Mouse (Mus musculus): ENCODE measurements at regions not wholly inside any gene's neighbourhood (a gene's known extent, or its start where the extent isn't known, plus 50 kb on each side); places are given as distances from the start of the nearest gene placed in this dataset.
"Not testable (repeated sequence)": the region's sequence is repeated elsewhere in the genome, so short reads cannot be mapped to it uniquely, and the experiment has no call there.

DNA sequence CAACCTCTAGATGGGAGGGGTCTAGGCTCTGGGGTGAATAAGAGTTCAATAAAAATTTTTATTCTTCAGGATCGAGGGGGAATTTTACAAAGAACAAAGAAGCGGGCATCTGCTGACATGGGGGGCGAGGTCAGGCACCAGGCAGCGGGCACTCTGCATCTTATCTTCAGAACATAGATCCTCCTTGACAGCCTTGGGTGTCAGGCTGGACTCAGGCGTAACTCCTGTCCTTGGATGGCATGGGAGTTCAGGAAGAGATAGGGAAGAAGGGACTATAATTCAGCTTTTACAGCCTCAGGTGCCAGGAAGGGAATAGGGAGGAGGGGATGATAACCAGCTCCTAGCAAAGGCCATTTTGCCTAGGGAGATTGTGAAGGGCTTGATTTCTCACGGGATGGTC lies 753.1 kb downstream of the Gm10330 start:
- ATAC-seq (ENCODE audit: low FRiP score); H3K27me3 ChIP-seq (ENCODE audit: insufficient read depth, low read length); H3K27ac ChIP-seq (ENCODE audit: low read depth, low read length); H3K9me3 ChIP-seq (ENCODE audit: low read length); H3K4me1 ChIP-seq (ENCODE audit: insufficient read depth, low read length); H3K36me3 ChIP-seq (ENCODE audit: insufficient read depth, low read length); H3K4me2 ChIP-seq (ENCODE audit: low read depth, low read length, poor library complexity, severe bottlenecking); DNase-seq (ENCODE audit: low spot score); H3K9ac ChIP-seq (replicated peaks; ENCODE audit: low read length, poor library complexity, severe bottlenecking); H3K4me3 ChIP-seq (ENCODE audit: low read depth, low read length): not testable (repeated sequence)
- WGBS, result 81% methylated on average over 6 of the region's 6 CpGs

DNA sequence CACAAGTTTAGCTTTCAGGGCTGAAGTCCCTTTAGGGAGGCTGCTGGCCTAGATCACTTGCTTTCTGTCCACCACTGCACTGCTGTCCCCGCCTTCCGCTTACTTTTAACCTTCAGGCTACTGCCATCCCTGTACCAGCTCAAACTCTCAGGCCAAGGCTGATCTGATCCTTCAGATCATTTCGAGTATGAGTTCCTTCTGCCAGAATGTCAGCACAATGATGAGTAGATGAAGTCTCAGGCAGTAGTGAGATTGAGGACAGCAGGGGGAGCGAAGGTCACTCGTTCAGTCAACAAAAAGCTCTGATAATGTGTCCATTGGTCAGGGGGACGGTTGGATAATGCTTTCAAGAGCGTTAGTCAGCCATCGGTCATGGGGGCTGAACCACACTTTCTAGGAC lies 756.5 kb downstream of the Gm10330 start:
- not testable (repeated sequence) for H3K4me1 ChIP-seq (ENCODE audit: insufficient read depth, low read length); H3K36me3 ChIP-seq (ENCODE audit: insufficient read depth, low read length); ATAC-seq (ENCODE audit: low FRiP score); H3K4me3 ChIP-seq (ENCODE audit: low read depth, low read length); H3K9me3 ChIP-seq (ENCODE audit: low read length); H3K9ac ChIP-seq (replicated peaks; ENCODE audit: low read length, poor library complexity, severe bottlenecking); H3K27ac ChIP-seq (ENCODE audit: low read depth, low read length); H3K27me3 ChIP-seq (ENCODE audit: insufficient read depth, low read length); H3K4me2 ChIP-seq (ENCODE audit: low read depth, low read length, poor library complexity, severe bottlenecking); DNase-seq (ENCODE audit: low spot score)
- 92% methylated on average over 6 of the region's 8 CpGs for WGBS

DNA sequence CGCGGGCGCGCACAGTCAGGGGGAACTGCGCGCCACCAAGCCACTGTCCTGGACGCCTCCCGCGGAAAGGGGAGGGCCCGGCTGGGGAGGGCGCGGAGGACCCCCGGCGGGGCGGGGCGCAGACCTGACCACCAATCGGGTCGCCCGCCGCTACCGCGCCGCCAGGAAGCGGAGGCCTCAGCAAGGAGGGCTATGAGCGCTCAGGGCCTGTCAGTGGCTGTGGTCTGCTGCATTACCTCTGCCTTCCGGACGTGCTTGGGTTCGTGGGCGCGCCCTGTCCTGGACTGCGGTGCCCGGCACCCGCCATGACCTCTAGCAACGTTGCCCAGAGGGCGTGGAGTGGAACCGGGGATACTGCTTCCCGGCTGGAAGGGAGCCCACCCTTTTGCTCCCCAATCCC lies 769.9 kb downstream of the Gm10330 start:
- H3K27ac ChIP-seq (ENCODE audit: low read depth, low read length); ATAC-seq (ENCODE audit: low FRiP score); H3K27me3 ChIP-seq (ENCODE audit: insufficient read depth, low read length); H3K4me1 ChIP-seq (ENCODE audit: insufficient read depth, low read length); H3K9me3 ChIP-seq (ENCODE audit: low read length); H3K36me3 ChIP-seq (ENCODE audit: insufficient read depth, low read length); H3K9ac ChIP-seq (replicated peaks; ENCODE audit: low read length, poor library complexity, severe bottlenecking): not testable (repeated sequence)
- 1% methylated on average over 24 of the region's 37 CpGs for WGBS
- TF ChIP-seq CTCF (IDR thresholded peaks at IDR 0.05), result 0 out of 2 replicates have a peak, but pooled peaks have one; percentile 15
- H3K4me2 ChIP-seq (ENCODE audit: low read depth, low read length, poor library complexity, severe bottlenecking), result peak overlapping the region; percentile 12; the same call in 1 of the 2 replicates
- peak; percentile 35 for DNase-seq (ENCODE audit: low spot score)
- peak overlapping the region; percentile 31 for H3K4me3 ChIP-seq (ENCODE audit: low read depth, low read length)

DNA sequence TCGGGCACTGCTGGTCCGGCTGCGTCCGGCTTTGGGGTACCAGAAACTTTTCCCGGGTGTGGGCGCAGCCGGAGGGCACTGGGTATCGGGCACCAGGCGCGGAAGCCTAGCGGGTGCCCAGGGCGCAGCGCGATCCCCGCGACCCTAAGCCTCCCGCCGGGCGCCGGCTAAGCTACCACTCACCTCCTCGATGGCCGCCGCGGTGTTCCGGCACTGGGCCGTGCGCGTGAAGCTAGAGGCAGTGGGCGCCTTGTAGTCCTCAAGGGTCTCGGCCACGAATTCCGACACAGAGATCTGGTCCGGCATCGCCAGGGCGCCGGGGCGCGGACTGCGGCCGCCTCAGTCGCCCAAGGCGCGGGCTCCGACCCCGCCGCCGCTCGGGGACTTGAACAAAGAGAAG lies 770.4 kb downstream of the Gm10330 start:
- 11% methylated on average over 18 of the region's 48 CpGs for WGBS
- not testable (repeated sequence) for ATAC-seq (ENCODE audit: low FRiP score); H3K4me2 ChIP-seq (ENCODE audit: low read depth, low read length, poor library complexity, severe bottlenecking); DNase-seq (ENCODE audit: low spot score); H3K27me3 ChIP-seq (ENCODE audit: insufficient read depth, low read length); H3K4me1 ChIP-seq (ENCODE audit: insufficient read depth, low read length); H3K9ac ChIP-seq (replicated peaks; ENCODE audit: low read length, poor library complexity, severe bottlenecking); H3K9me3 ChIP-seq (ENCODE audit: low read length); H3K27ac ChIP-seq (ENCODE audit: low read depth, low read length); H3K36me3 ChIP-seq (ENCODE audit: insufficient read depth, low read length)
- peak overlapping the region; percentile 31 for H3K4me3 ChIP-seq (ENCODE audit: low read depth, low read length)

Data from midbrain, postnatal 0 days (tissue).